Mouse (Mus musculus) kidney, embryonic 14.5 days (tissue): ENCODE data around the gene 2310011J03Rik. TPM values are rescaled to one million over a fixed set of nuclear protein-coding genes. Genes with fewer than 3 reads are reported as not detected.

Experiments used
- ATAC-seq: fragments of 200-750 bp; cut with Nextera tagmentation; 2 replicates; pipeline ENCODE4 v1.8.0; 2017; ENCODE audit warnings: moderate number of reproducible peaks, mild to moderate bottlenecking, moderate TSS enrichment, moderate library complexity; ENCODE audit not compliant: low FRiP score, low TSS enrichment
- H3K27ac ChIP-seq: fragments of 300-500 bp; sonication (generic); 2 replicates; pipeline ENCODE4 v1.5.1; 2014; ENCODE audit warnings: low read depth, mild to moderate bottlenecking, low read length, moderate library complexity, mixed read lengths
- H3K27me3 ChIP-seq: fragments of 300-500 bp; sonication (generic); 2 replicates; pipeline ENCODE4 v1.6.1; 2014; ENCODE audit warnings: mild to moderate bottlenecking, low read length; ENCODE audit not compliant: control insufficient read depth, insufficient read depth
- H3K36me3 ChIP-seq: fragments of 300-500 bp; sonication (generic); 2 replicates; pipeline ENCODE4 v1.6.1; 2014; ENCODE audit warnings: low read length, mixed read lengths; ENCODE audit not compliant: control insufficient read depth, insufficient read depth
- H3K4me1 ChIP-seq: fragments of 300-500 bp; sonication (generic); 2 replicates; pipeline ENCODE4 v1.6.1; 2014; ENCODE audit warnings: low read length, mixed read lengths; ENCODE audit not compliant: control insufficient read depth, insufficient read depth
- H3K4me2 ChIP-seq: fragments of 300-500 bp; sonication (generic); replicated peaks from 2 replicates; pipeline ENCODE4 v1.6.1; 2014; ENCODE audit warnings: low read depth, mild to moderate bottlenecking, low read length
- H3K4me3 ChIP-seq: fragments of 300-500 bp; sonication (generic); 2 replicates; pipeline ENCODE4 v1.5.1; 2014; ENCODE audit warnings: mild to moderate bottlenecking, low read length
- H3K9ac ChIP-seq: fragments of 300-500 bp; sonication (generic); 2 replicates; pipeline ENCODE4 v1.6.1; 2014; ENCODE audit warnings: low read depth, mild to moderate bottlenecking, low read length, moderate library complexity
- H3K9me3 ChIP-seq: fragments of 300-500 bp; sonication (generic); 2 replicates; pipeline ENCODE4 v1.6.1; 2016; ENCODE audit warnings: low read length; ENCODE audit not compliant: control insufficient read depth
- WGBS: fragments of 180-500 bp; shearing (Covaris S2); extraction: QIAGEN DNeasy Blood & Tissue Kit; methylation state at CpG from one replicate; pipeline ENCODE4 v1.1.7; 2014; 5-methylcytosine and 5-hydroxymethylcytosine counted together
- polyA plus RNA-seq: library from polyadenylated mRNA; unstranded; fragments of >200 nt; fragmentation: Nextera tagmentation; extraction: Ambion mirVana; gene quantifications from 2 replicates; pipeline ENCODE4 v1.2.1, GENCODE M21; 2014

2310011J03Rik gene
- polyA plus RNA-seq, 1 experiment from 2014 or later, result 40.5 TPM

GRCm38 (mm10) chr10:80294311-80294710 is 26.0 kb downstream of the 2310011J03Rik start:
- Histone ChIP-seq H3K27ac (no peak overlapping the region), H3K4me2 (no peak overlapping the region), H3K4me3 (no peak overlapping the region), H3K36me3 (peaks cover 19% of the 10 kb centered on the region), H3K27me3 (peaks cover 19% of the 10 kb centered on the region), H3K9ac (no peak overlapping the region), H3K9me3 (no peaks in the 10 kb centered on the region), H3K4me1 (peaks cover 10% of the 10 kb centered on the region)
- ATAC-seq, result no peak
- WGBS, result 85% methylated on average over 4 of the region's 4 CpGs

- WGBS, result 26% methylated on average over 14 of the region's 14 CpGs
- H3K27ac ChIP-seq, result no peak overlapping the region; the same call in 1 of the 2 replicates
- peak overlapping the region; percentile 72 for H3K4me2 ChIP-seq
- no peaks in the 10 kb centered on the region for H3K9me3 ChIP-seq
- peaks cover 10% of the 10 kb centered on the region for H3K4me1 ChIP-seq
- peaks cover 25% of the 10 kb centered on the region for H3K36me3 ChIP-seq
- ATAC-seq, result no peak
- peak overlapping the region; percentile 97 for H3K9ac ChIP-seq
- H3K27me3 ChIP-seq, result peaks cover 9% of the 10 kb centered on the region
- peak overlapping the region; percentile 94 for H3K4me3 ChIP-seq
These were observed 27.0 kb downstream of the 2310011J03Rik start for GRCm38 (mm10) chr10:80293325-80293724.

- Histone ChIP-seq H3K27ac (peak within 1 kb of the TSS; percentile 95), H3K9me3 (no peaks in the 10 kb centered on the region), H3K9ac (peak within 1 kb of the TSS; percentile 97), H3K36me3 (peaks cover 32% of the 10 kb centered on the region), H3K4me2 (peak within 1 kb of the TSS; percentile 72), H3K4me1 (peaks cover 10% of the 10 kb centered on the region), H3K27me3 (peaks cover 2% of the 10 kb centered on the region; the same call in 1 of the 2 replicates), H3K4me3 (peak within 1 kb of the TSS; percentile 94)
- under 1% methylated on average over 71 of the region's 72 CpGs for WGBS
- ATAC-seq, result peak; percentile 87
These were observed 27.8 kb downstream of the 2310011J03Rik start, which contains the start of gene Rps15 for GRCm38 (mm10) chr10:80292251-80293146. Gene Rps15, plus strand, starts transcription at chr10:80292453.

GRCm38 (mm10) chr10:80288657-80289056 is 31.7 kb downstream of the 2310011J03Rik start:
- Histone ChIP-seq H3K4me2 (no peak overlapping the region), H3K9me3 (no peaks in the 10 kb centered on the region), H3K4me3 (no peak overlapping the region), H3K9ac (no peak overlapping the region), H3K4me1 (peaks cover 3% of the 10 kb centered on the region; the same call in 1 of the 2 replicates), H3K36me3 (peaks cover 54% of the 10 kb centered on the region), H3K27ac (no peak overlapping the region), H3K27me3 (no peaks in the 10 kb centered on the region)
- WGBS, result 67% methylated on average over 8 of the region's 8 CpGs
- ATAC-seq, result no peak

- ATAC-seq, result no peak
- H3K4me3 ChIP-seq, result no peak overlapping the region
- H3K4me1 ChIP-seq, result no peaks in the 10 kb centered on the region
- no peaks in the 10 kb centered on the region for H3K27me3 ChIP-seq
- no peak overlapping the region for H3K27ac ChIP-seq
- H3K36me3 ChIP-seq, result peaks cover 57% of the 10 kb centered on the region
- H3K9me3 ChIP-seq, result no peaks in the 10 kb centered on the region
- no peak overlapping the region for H3K4me2 ChIP-seq
- 92% methylated on average over 12 of the region's 12 CpGs for WGBS
- no peak overlapping the region for H3K9ac ChIP-seq
These were observed 32.2 kb downstream of the 2310011J03Rik start for GRCm38 (mm10) chr10:80288097-80288496.

GRCm38 (mm10) chr10:80285222-80286070 is 34.9 kb downstream of the 2310011J03Rik start:
- 55% methylated on average over 14 of the region's 15 CpGs for WGBS
- Histone ChIP-seq H3K4me1 (no peaks in the 10 kb centered on the region), H3K27ac (no peak overlapping the region), H3K4me3 (no peak overlapping the region), H3K9me3 (no peaks in the 10 kb centered on the region), H3K36me3 (peaks cover 82% of the 10 kb centered on the region), H3K4me2 (no peak overlapping the region), H3K27me3 (no peaks in the 10 kb centered on the region), H3K9ac (no peak overlapping the region)
- ATAC-seq, result no peak

GRCm38 (mm10) chr10:80282481-80283441 is 37.6 kb downstream of the 2310011J03Rik start:
- H3K4me1 ChIP-seq, result no peaks in the 10 kb centered on the region
- no peak overlapping the region for H3K4me2 ChIP-seq
- H3K27ac ChIP-seq, result no peak overlapping the region
- peaks cover 95% of the 10 kb centered on the region for H3K36me3 ChIP-seq
- 88% methylated on average over 20 of the region's 20 CpGs for WGBS
- ATAC-seq, result no peak
- H3K9me3 ChIP-seq, result no peaks in the 10 kb centered on the region
- H3K4me3 ChIP-seq, result no peak overlapping the region
- no peaks in the 10 kb centered on the region for H3K27me3 ChIP-seq
- no peak overlapping the region for H3K9ac ChIP-seq

GRCm38 (mm10) chr10:80281921-80282371 is 38.4 kb downstream of the 2310011J03Rik start:
- H3K4me2 ChIP-seq, result no peak overlapping the region
- no peaks in the 10 kb centered on the region for H3K9me3 ChIP-seq
- peak; percentile 6; the same call in 1 of the 2 replicates for ATAC-seq
- 73% methylated on average over 8 of the region's 8 CpGs for WGBS
- H3K27me3 ChIP-seq, result no peaks in the 10 kb centered on the region
- no peak overlapping the region for H3K27ac ChIP-seq
- H3K4me3 ChIP-seq, result no peak overlapping the region
- H3K36me3 ChIP-seq, result peaks cover 96% of the 10 kb centered on the region
- H3K4me1 ChIP-seq, result no peaks in the 10 kb centered on the region
- H3K9ac ChIP-seq, result no peak overlapping the region
